Mouse (Mus musculus): ENCODE results near the gene Cyb5d1.

Gene Cyb5d1

GRCm38 (mm10) chr11:69415668-69416451 lies 20.4 kb upstream of the Cyb5d1 start:
- peak; percentile 88 for DNase-seq (ENCODE audit: low read depth)

GRCm38 (mm10) chr11:69415327-69415667 lies 19.9 kb upstream of the Cyb5d1 start:
- DNase-seq (ENCODE audit: low read depth), result peak; percentile 91

GRCm38 (mm10) chr11:69414421-69415326 lies 19.2 kb upstream of the Cyb5d1 start:
- peak; percentile 72 for DNase-seq (ENCODE audit: low read depth)

- peak; percentile 39 for DNase-seq (ENCODE audit: low read depth)
Measured at GRCm38 (mm10) chr11:69413221-69414181, 18.1 kb upstream of the Cyb5d1 start, which contains the start of gene Kdm6b. Gene Kdm6b (minus strand): TSS chr11:69413675.

- no peak for DNase-seq (ENCODE audit: low read depth)
Measured at GRCm38 (mm10) chr11:69412548-69412947, 17.1 kb upstream of the Cyb5d1 start.

- DNase-seq (ENCODE audit: low read depth), result peak; percentile 83
Measured at GRCm38 (mm10) chr11:69411538-69412203, 16.2 kb upstream of the Cyb5d1 start.

GRCm38 (mm10) chr11:69411073-69411535 lies 15.7 kb upstream of the Cyb5d1 start:
- peak; percentile 97 for DNase-seq (ENCODE audit: low read depth)

GRCm38 (mm10) chr11:69410310-69411072 lies 15.1 kb upstream of the Cyb5d1 start:
- DNase-seq (ENCODE audit: low read depth), result peak; percentile 88

- DNase-seq (ENCODE audit: low read depth), result no peak
Measured at GRCm38 (mm10) chr11:69410045-69410309, 14.5 kb upstream of the Cyb5d1 start.

- DNase-seq (ENCODE audit: low read depth), result peak; percentile 94
Measured at GRCm38 (mm10) chr11:69409378-69410044, 14.1 kb upstream of the Cyb5d1 start.

- DNase-seq (ENCODE audit: low read depth), result peak; percentile 98
Measured at GRCm38 (mm10) chr11:69408541-69409377, 13.3 kb upstream of the Cyb5d1 start.

- DNase-seq (ENCODE audit: low read depth), result no peak
Measured at GRCm38 (mm10) chr11:69407724-69408004, 12.2 kb upstream of the Cyb5d1 start.

GRCm38 (mm10) chr11:69406867-69407723 lies 11.7 kb upstream of the Cyb5d1 start:
- no peak for DNase-seq (ENCODE audit: low read depth)

- DNase-seq (ENCODE audit: low read depth), result no peak
Measured at GRCm38 (mm10) chr11:69406282-69406681, 10.9 kb upstream of the Cyb5d1 start.

- DNase-seq (ENCODE audit: low read depth), result no peak
Measured at GRCm38 (mm10) chr11:69405397-69406200, 10.2 kb upstream of the Cyb5d1 start.

- no peak for DNase-seq (ENCODE audit: low read depth)
Measured at GRCm38 (mm10) chr11:69404595-69405396, 9.4 kb upstream of the Cyb5d1 start.
